Mouse (Mus musculus) MEL (cell line): ENCODE data around the gene Cuta. TPM values are rescaled to one million over a fixed set of nuclear protein-coding genes. Genes with fewer than 3 reads are reported as not detected.

Experiments
- DNase-seq: peaks from one replicate; pipeline ENCODE4 v3.0.0; 2011; ENCODE audit warnings: low read depth, low spot score
- H3K27ac ChIP-seq: 2 replicates; pipeline ENCODE4 v1.5.1; 2012; ENCODE audit warnings: low read depth, mild to moderate bottlenecking, control low read depth, low read length, moderate library complexity; ENCODE audit not compliant: control insufficient read depth
- H3K27me3 ChIP-seq, 2 experiments: fragments of 150-350 bp in 1 of 2; sonication (generic) in 1 of 2; 2 replicates each; pipeline ENCODE4 v1.6.1; 2012; ENCODE audit warnings: low read length in 2 of 2, mild to moderate bottlenecking in 2 of 2, improper control_type of control experiment in 1 of 2, moderate library complexity in 1 of 2; ENCODE audit not compliant: insufficient read depth in 2 of 2, control insufficient read depth in 1 of 2
- H3K36me3 ChIP-seq, 2 experiments: 2 replicates each; pipeline ENCODE4 v1.6.1; 2012 to 2014; ENCODE audit warnings: low read length in 2 of 2, improper control_type of control experiment in 1 of 2, inconsistent platforms in 1 of 2, mild to moderate bottlenecking in 1 of 2; ENCODE audit not compliant: insufficient read depth in 2 of 2, control insufficient read depth in 1 of 2
- H3K4me1 ChIP-seq, 2 experiments: fragments of 150-350 bp in 1 of 2; sonication (generic) in 1 of 2; 2 replicates each; pipeline ENCODE4 v1.6.1; 2012; ENCODE audit warnings: low read length in 2 of 2, improper control_type of control experiment in 1 of 2, mild to moderate bottlenecking in 1 of 2; ENCODE audit not compliant: insufficient read depth in 2 of 2, control insufficient read depth in 1 of 2
- H3K4me3 ChIP-seq, 2 experiments: fragments of 150-350 bp in 1 of 2; sonication (generic) in 1 of 2; 2 replicates each; pipeline ENCODE4 v1.5.1; 2012; ENCODE audit warnings: low read depth in 2 of 2, low read length in 2 of 2, mild to moderate bottlenecking in 2 of 2, moderate library complexity in 2 of 2, control low read depth in 1 of 2, improper control_type of control experiment in 1 of 2; ENCODE audit not compliant: control insufficient read depth in 1 of 2, insufficient read depth in 1 of 2
- H3K79me2 ChIP-seq: 2 replicates; pipeline ENCODE4 v1.6.1; 2012; ENCODE audit warnings: mild to moderate bottlenecking, low read length, moderate library complexity; ENCODE audit not compliant: control insufficient read depth, poor library complexity, insufficient read depth
- H3K9ac ChIP-seq: 2 replicates; pipeline ENCODE4 v1.6.1; 2012; ENCODE audit warnings: low read depth, mild to moderate bottlenecking, control low read depth, low read length, moderate library complexity; ENCODE audit not compliant: control insufficient read depth, poor library complexity, severe bottlenecking
- H3K9me3 ChIP-seq: fragments of 150-350 bp; sonication (generic); replicated peaks from 2 replicates; pipeline ENCODE4 v1.6.1; 2012; ENCODE audit warnings: mild to moderate bottlenecking, low read length, improper control_type of control experiment, moderate library complexity; ENCODE audit not compliant: insufficient read depth
- CHD1 ChIP-seq: IDR thresholded peaks from 2 replicates; pipeline ENCODE4 v1.6.1; 2012; ENCODE audit warnings: low read depth, mild to moderate bottlenecking, inconsistent platforms, low read length, improper control_type of control experiment
- ETS1 ChIP-seq: IDR thresholded peaks from 2 replicates; pipeline ENCODE4 v1.6.1; 2012; ENCODE audit warnings: low read depth, mild to moderate bottlenecking, inconsistent platforms, low read length, improper control_type of control experiment, moderate library complexity
- GABPA ChIP-seq: IDR thresholded peaks from 2 replicates; pipeline ENCODE4 v1.6.1; 2012; ENCODE audit warnings: low read depth, mild to moderate bottlenecking, inconsistent platforms, low read length, improper control_type of control experiment, moderate library complexity
- MEF2A ChIP-seq: IDR thresholded peaks from 2 replicates; pipeline ENCODE4 v1.6.1; 2014; ENCODE audit warnings: low read depth, mild to moderate bottlenecking, inconsistent platforms, low read length, improper control_type of control experiment; ENCODE audit not compliant: poor library complexity, insufficient replicate concordance, severe bottlenecking; ENCODE audit errors: extremely low read depth
- MXI1 ChIP-seq: IDR thresholded peaks from 2 replicates; pipeline ENCODE4 v1.6.1; 2011; ENCODE audit warnings: mild to moderate bottlenecking, low read depth, low read length, improper control_type of control experiment
- MYC ChIP-seq: IDR thresholded peaks from 2 replicates; pipeline ENCODE4 v1.6.1; 2011; ENCODE audit warnings: low read depth, mild to moderate bottlenecking, low read length, improper control_type of control experiment, moderate library complexity
- NELFE ChIP-seq: IDR thresholded peaks from 2 replicates; pipeline ENCODE4 v1.6.1; 2011; ENCODE audit warnings: low read depth, low read length, improper control_type of control experiment
- NRF1 ChIP-seq: IDR thresholded peaks from 2 replicates; pipeline ENCODE4 v1.6.1; 2014; ENCODE audit warnings: low read depth, mild to moderate bottlenecking, inconsistent platforms, low read length, improper control_type of control experiment, moderate library complexity; ENCODE audit not compliant: poor library complexity, insufficient read depth, severe bottlenecking
- POLR2AphosphoS2 ChIP-seq: IDR thresholded peaks from 2 replicates; pipeline ENCODE4 v1.6.1; 2011; ENCODE audit warnings: low read length, improper control_type of control experiment
- POLR2AphosphoS5 ChIP-seq: IDR thresholded peaks from 2 replicates; pipeline ENCODE4 v1.6.1; 2012; ENCODE audit warnings: low read depth, borderline replicate concordance, mild to moderate bottlenecking, inconsistent platforms, low read length, moderate library complexity, mixed read lengths
- RAD21 ChIP-seq: IDR thresholded peaks from 2 replicates; pipeline ENCODE4 v1.6.1; 2011; ENCODE audit warnings: mild to moderate bottlenecking, low read depth, low read length, improper control_type of control experiment
- SMC3 ChIP-seq: IDR thresholded peaks from 2 replicates; pipeline ENCODE4 v1.6.1; 2011; ENCODE audit warnings: low read depth, low read length, improper control_type of control experiment
- TCF12 ChIP-seq: IDR thresholded peaks from 2 replicates; pipeline ENCODE4 v1.6.1; 2014; ENCODE audit warnings: low read depth, mild to moderate bottlenecking, inconsistent platforms, low read length, improper control_type of control experiment, moderate library complexity
- ZKSCAN1 ChIP-seq: IDR thresholded peaks from 2 replicates; pipeline ENCODE4 v1.6.1; 2012; ENCODE audit warnings: low read depth, mild to moderate bottlenecking, inconsistent platforms, low read length, improper control_type of control experiment, moderate library complexity
- ZMIZ1 ChIP-seq: IDR thresholded peaks from 2 replicates; pipeline ENCODE4 v1.6.1; 2012; ENCODE audit warnings: low read depth, mild to moderate bottlenecking, inconsistent platforms, low read length, improper control_type of control experiment, moderate library complexity
- ZNF384 ChIP-seq: IDR thresholded peaks from 2 replicates; pipeline ENCODE4 v1.6.1; 2012; ENCODE audit warnings: low read depth, mild to moderate bottlenecking, inconsistent platforms, low read length, improper control_type of control experiment
- polyA plus RNA-seq, 2 experiments: library from polyadenylated mRNA; stranded (reverse) in 1 of 2; unstranded in 1 of 2; fragments of >175 nt in 1 of 2; fragments of >200 nt in 1 of 2; gene quantifications; 2 replicates each; pipeline versions ENCODE4 v1.2.1 to v1.2.4; 2012; ENCODE audit warnings: low replicate concordance in 2 of 2, low read depth in 1 of 2; ENCODE audit not compliant: insufficient read length in 2 of 2, insufficient read depth in 1 of 2, missing spikeins in 1 of 2
- total RNA-seq: library from RNA; depleted of rRNA; stranded (reverse); fragments of 300-350 nt; gene quantifications from 2 replicates; pipeline ENCODE4 v1.2.3, GENCODE M21; 2012

The Cuta gene
- total and polyA plus RNA-seq, 3 experiments = 66.8 to 220 TPM; not detected in 1

DNA sequence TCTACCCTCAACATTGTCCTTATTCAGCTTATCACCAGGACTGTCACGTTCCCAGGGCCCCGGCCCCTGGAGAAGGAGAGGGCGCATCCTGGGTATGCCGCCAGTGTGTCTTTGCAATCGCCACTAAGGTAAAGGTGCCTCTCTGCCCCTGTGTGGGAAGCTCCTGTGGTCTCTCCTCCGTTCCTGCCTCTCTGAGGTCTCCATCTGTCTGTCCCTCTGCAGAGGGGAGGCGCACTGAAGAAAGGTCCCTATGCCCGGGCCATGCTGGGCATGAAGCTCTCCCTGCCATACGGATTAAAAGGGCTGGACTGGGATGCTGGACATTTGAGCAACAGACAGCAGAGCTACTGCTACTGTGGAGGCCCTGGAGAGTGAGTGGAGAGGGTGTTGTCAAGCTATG lies 4.3 kb downstream of the Cuta start:
- H3K27me3 ChIP-seq = no peaks in the 10 kb centered on the region
- peaks cover 2 to 11% of the 10 kb centered on the region in 2 experiments; a peak in 3 of 4 replicates for H3K36me3 ChIP-seq
- H3K9ac ChIP-seq = no peak overlapping the region
- peaks cover 0 to 5% of the 10 kb centered on the region in 2 experiments; a peak in 3 of 4 replicates for H3K4me1 ChIP-seq
- TF ChIP-seq MXI1 = no peak
- no peak for TF ChIP-seq MYC
- TF ChIP-seq SMC3 = no peak
- TF ChIP-seq ZKSCAN1 = no peak
- no peak for TF ChIP-seq ZNF384
- no peak for TF ChIP-seq TCF12
- TF ChIP-seq MEF2A = no peak
- TF ChIP-seq GABPA = no peak
- TF ChIP-seq NRF1 = no peak
- H3K79me2 ChIP-seq = peaks cover 26% of the 10 kb centered on the region
- H3K9me3 ChIP-seq = no peaks in the 10 kb centered on the region
- no peak for DNase-seq
- H3K27ac ChIP-seq = no peak overlapping the region
- no peak overlapping the region for H3K4me3 ChIP-seq

- DNase-seq = no peak
- no peaks in the 10 kb centered on the region for H3K27me3 ChIP-seq
- H3K4me1 ChIP-seq = peaks cover 0 to 3% of the 10 kb centered on the region in 2 experiments; a peak in 2 of 4 replicates
- peaks cover 24% of the 10 kb centered on the region for H3K79me2 ChIP-seq
- peaks cover 2 to 11% of the 10 kb centered on the region in 2 experiments; a peak in 3 of 4 replicates for H3K36me3 ChIP-seq
- no peak overlapping the region for H3K4me3 ChIP-seq
- no peak overlapping the region for H3K9ac ChIP-seq
- H3K9me3 ChIP-seq = no peaks in the 10 kb centered on the region
- TF ChIP-seq TCF12 = no peak
- TF ChIP-seq NELFE = no peak
- no peak for TF ChIP-seq ETS1
- no peak for TF ChIP-seq MEF2A
- H3K27ac ChIP-seq = no peak overlapping the region
Measured at GRCm38 (mm10) chr17:26933885-26934827, 5.2 kb downstream of the Cuta start.

GRCm38 (mm10) chr17:26933419-26933818 lies 6.0 kb downstream of the Cuta start:
- TF ChIP-seq ZMIZ1 = no peak
- no peak for TF ChIP-seq RAD21
- 0 out of 2 replicates have a peak, but pooled peaks have one; percentile 22 for TF ChIP-seq POLR2AphosphoS2
- no peak for TF ChIP-seq POLR2AphosphoS5
- TF ChIP-seq CHD1 = no peak
- TF ChIP-seq MEF2A = no peak
- Histone ChIP-seq H3K9ac (no peak overlapping the region), H3K27me3 (no peaks in the 10 kb centered on the region), H3K4me1 (peaks cover 0 to 3% of the 10 kb centered on the region in 2 experiments; a peak in 2 of 4 replicates), H3K9me3 (no peaks in the 10 kb centered on the region), H3K36me3 (peaks cover 2 to 11% of the 10 kb centered on the region in 2 experiments; a peak in 3 of 4 replicates), H3K79me2 (peaks cover 18% of the 10 kb centered on the region), H3K4me3 (no peak overlapping the region), H3K27ac (no peak overlapping the region)
- DNase-seq = no peak
